Mouse (Mus musculus) midbrain, embryonic 15.5 days (tissue): ENCODE measurements around the gene Zdhhc22. TPM values are rescaled to one million over a fixed set of nuclear protein-coding genes. Genes with fewer than 3 reads are reported as not detected.

Source experiments
- ATAC-seq: fragments of 200-750 bp; cut with Nextera tagmentation; replicated peaks from 2 replicates; pipeline ENCODE4 v1.8.0; 2017; ENCODE audit warnings: moderate TSS enrichment
- H3K27ac ChIP-seq: fragments of 300-500 bp; sonication (generic); 2 replicates; pipeline ENCODE4 v1.5.1; 2015; ENCODE audit warnings: mild to moderate bottlenecking, inconsistent platforms
- H3K27me3 ChIP-seq: fragments of 300-500 bp; sonication (generic); replicated peaks from 2 replicates; pipeline ENCODE4 v1.6.1; 2015; ENCODE audit warnings: inconsistent platforms
- H3K36me3 ChIP-seq: fragments of 300-500 bp; sonication (generic); replicated peaks from 2 replicates; pipeline ENCODE4 v1.6.1; 2015; ENCODE audit warnings: inconsistent platforms
- H3K4me1 ChIP-seq: fragments of 300-500 bp; sonication (generic); 2 replicates; pipeline ENCODE4 v1.6.1; 2015; ENCODE audit warnings: inconsistent platforms
- H3K4me2 ChIP-seq: fragments of 300-500 bp; sonication (generic); 2 replicates; pipeline ENCODE4 v1.6.1; 2015; ENCODE audit warnings: inconsistent platforms, mild to moderate bottlenecking, moderate library complexity
- H3K4me3 ChIP-seq: fragments of 300-500 bp; sonication (generic); 2 replicates; pipeline ENCODE4 v1.5.1; 2015; ENCODE audit warnings: mild to moderate bottlenecking, inconsistent platforms
- H3K9ac ChIP-seq: fragments of 300-500 bp; sonication (generic); 2 replicates; pipeline ENCODE4 v1.6.1; 2015; ENCODE audit warnings: mild to moderate bottlenecking, inconsistent platforms
- H3K9me3 ChIP-seq: fragments of 300-500 bp; sonication (generic); 2 replicates; pipeline ENCODE4 v1.6.1; 2016; ENCODE audit warnings: inconsistent platforms
- WGBS: fragments of 180-500 bp; shearing (Covaris S2); methylation state at CpG from one replicate; pipeline ENCODE4 v1.1.7; 2015; ENCODE audit warnings: mixed read lengths; 5-methylcytosine and 5-hydroxymethylcytosine counted together
- polyA plus RNA-seq: library from polyadenylated mRNA; unstranded; fragments of >200 nt; fragmentation: Nextera tagmentation; extraction: Ambion mirVana; gene quantifications from 2 replicates; pipeline ENCODE4 v1.2.1, GENCODE M21; 2015

Gene Zdhhc22
- polyA plus RNA-seq, 1 experiment from 2014 or later, result 21.8 TPM

DNA sequence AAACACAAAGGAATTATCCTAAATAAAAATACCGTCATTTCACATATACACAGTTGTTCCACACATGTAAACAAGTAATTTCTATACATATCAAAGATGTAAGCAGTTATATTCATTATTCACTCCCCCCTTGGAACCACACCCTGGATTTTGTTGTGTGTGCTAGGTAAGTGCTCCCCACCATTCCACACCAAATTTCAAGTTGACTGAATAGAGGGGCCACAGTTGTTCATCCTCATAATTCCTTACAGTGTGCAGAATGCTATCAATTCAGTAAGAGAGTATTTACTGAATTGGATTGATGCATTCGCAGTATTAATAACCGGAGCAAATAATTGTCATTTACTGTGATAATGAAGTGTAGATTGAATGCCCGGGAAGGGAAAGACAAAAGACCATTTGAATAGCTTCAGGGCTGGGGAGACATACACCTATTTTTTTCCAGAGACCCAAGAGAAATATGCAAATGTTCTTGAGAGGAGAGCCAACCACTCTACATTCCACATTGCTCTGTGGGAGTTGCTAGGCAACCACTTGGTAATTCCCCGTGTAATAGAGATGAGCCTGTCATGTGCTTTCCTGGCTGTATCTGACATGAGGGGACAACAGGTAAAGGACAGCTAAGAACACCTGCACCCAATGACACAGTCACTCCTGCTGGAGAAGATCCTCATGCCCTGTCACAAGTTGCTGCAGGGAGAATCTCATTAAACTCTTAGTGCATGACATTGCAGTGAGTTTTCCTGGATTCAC, 48.3 kb downstream of the Zdhhc22 start:
- ATAC-seq, result peak; percentile 83
- Histone ChIP-seq H3K27ac (peak overlapping the region; percentile 93), H3K9ac (0 out of 2 replicates have a peak overlapping the region, but pooled peaks have one; percentile 10), H3K9me3 (no peaks in the 10 kb centered on the region), H3K4me3 (no peak overlapping the region), H3K4me2 (peak overlapping the region; percentile 28), H3K27me3 (no peaks in the 10 kb centered on the region), H3K4me1 (peaks cover 40% of the 10 kb centered on the region), H3K36me3 (no peaks in the 10 kb centered on the region)
- 17% methylated on average over 5 of the region's 5 CpGs for WGBS

DNA sequence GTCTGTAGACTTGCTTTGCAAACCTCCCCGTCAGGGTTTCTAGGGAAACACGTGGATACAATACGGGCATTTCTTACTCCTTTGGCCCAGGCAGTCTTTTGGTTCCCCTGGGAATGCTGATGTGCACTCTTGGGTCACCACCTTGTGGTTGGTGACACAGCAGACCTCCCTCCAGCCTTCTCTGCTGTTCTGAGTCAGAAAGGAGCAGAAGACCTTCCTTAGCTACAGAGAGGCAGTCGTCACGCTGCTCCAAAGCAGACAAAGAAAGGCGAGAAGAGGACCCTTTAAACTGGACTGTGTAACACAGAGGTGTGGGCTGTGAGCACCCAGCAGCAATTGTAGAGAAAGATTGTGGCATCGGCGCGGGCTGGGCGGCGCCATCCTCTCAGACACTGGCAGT, 49.1 kb downstream of the Zdhhc22 start:
- peak; percentile 51 for ATAC-seq
- no peaks in the 10 kb centered on the region for H3K27me3 ChIP-seq
- 11% methylated on average over 11 of the region's 11 CpGs for WGBS

DNA sequence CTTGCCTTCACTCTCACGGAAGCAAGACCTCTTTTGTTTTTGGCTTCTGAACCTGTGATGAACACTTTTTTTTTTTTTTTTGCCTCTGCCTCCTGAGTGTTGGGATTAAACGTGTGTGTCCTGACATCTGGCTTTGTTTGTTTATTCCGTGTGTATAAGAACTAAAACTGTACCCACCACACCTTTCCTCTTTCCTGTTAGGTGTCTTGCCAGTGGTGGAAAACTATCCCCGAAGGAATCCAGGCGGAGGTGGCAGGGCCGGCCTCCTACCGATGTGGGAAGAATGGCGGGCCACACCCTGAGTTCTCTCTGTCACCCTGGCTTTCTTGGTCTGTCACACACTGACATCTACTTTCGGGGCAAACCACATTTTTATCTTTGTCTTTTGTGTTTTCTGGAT, 51.7 kb downstream of the Zdhhc22 start:
- Histone ChIP-seq H3K9ac (no peak overlapping the region), H3K9me3 (no peaks in the 10 kb centered on the region), H3K27ac (no peak overlapping the region), H3K4me3 (no peak overlapping the region), H3K36me3 (no peaks in the 10 kb centered on the region), H3K4me2 (no peak overlapping the region), H3K27me3 (no peaks in the 10 kb centered on the region), H3K4me1 (peaks cover 26% of the 10 kb centered on the region)
- ATAC-seq, result no peak
- WGBS, result 64% methylated on average over 9 of the region's 9 CpGs

More for the DNA sequence above, 49.1 kb downstream of the Zdhhc22 start:
- Histone ChIP-seq H3K4me2 (peak overlapping the region; percentile 28), H3K9me3 (no peaks in the 10 kb centered on the region), H3K4me1 (peaks cover 38% of the 10 kb centered on the region), H3K9ac (peak overlapping the region; percentile 27; the same call in 1 of the 2 replicates), H3K27ac (peak overlapping the region; percentile 93), H3K4me3 (no peak overlapping the region), H3K36me3 (no peaks in the 10 kb centered on the region)

DNA sequence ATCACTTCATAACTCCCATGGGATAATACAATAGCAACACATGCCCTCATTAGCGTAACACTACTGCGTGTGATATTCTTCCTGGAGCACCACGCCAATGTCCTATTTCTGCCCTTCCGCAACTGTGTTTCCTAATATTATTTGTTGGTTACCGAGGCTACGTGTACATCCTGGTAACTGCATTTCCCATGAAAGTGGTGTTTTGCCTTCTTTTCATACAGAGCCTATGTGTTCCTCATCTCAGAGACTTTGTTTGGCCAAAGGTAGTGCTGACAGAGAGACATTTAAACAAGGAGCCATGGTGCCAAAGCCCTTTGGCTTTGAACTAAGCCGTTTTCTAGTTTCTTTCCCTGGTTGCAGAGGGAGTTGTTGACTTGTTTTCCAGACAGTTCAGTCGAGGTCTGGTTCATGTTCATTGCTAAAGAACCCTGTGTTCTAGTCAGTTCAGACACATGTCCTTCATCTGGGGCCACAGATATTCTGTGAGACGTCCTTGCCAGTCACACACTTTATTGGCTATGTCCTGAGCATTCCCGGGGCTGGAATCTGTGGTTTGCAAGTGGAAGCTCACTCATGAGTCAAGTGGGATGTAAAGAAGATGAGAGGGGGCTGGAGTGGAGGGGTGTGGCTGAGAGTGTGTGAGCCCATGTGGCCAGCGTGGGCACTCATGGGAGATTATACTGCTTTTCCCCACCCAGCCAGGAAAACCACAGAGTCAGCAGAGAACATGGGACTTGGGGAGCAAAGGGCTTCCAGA, 53.5 kb downstream of the Zdhhc22 start:
- ATAC-seq, result no peak
- no peaks in the 10 kb centered on the region for H3K9me3 ChIP-seq
- H3K9ac ChIP-seq, result no peak overlapping the region
- no peak overlapping the region for H3K4me2 ChIP-seq
- H3K27ac ChIP-seq, result no peak overlapping the region
- H3K27me3 ChIP-seq, result no peaks in the 10 kb centered on the region
- peaks cover 22% of the 10 kb centered on the region for H3K4me1 ChIP-seq
- no peaks in the 10 kb centered on the region for H3K36me3 ChIP-seq
- WGBS, result 88% methylated on average over 11 of the region's 11 CpGs
- no peak overlapping the region for H3K4me3 ChIP-seq

DNA sequence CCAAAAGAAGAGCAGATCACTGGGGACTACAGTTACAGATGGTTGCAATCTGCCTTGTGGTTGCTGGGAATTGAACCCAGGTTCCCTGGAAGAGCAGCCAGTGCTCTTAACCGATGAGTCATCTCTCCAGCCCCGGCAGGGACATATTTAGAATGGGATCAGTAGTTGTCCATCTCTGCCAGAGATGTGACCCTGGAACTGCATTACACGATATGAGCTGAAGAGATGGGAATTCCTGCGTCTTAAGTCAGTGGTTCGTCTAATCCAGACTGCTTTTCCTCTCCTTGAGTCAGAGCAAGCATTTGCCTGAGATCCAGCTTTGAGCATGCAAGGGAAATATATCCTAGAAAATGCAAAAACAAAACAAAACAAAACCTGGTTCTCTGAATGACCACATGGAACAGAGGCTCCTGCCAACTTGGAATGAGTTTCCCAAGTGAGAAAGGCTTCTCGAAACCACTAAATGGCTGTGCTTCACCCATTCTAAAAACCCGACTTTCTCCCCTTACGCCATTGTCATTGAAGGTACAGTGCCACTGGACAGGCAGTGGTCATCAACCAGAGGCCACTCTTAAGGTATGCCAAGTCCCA, 54.4 kb downstream of the Zdhhc22 start:
- Histone ChIP-seq H3K4me3 (no peak overlapping the region), H3K9ac (no peak overlapping the region), H3K4me1 (peaks cover 12% of the 10 kb centered on the region), H3K36me3 (no peaks in the 10 kb centered on the region), H3K27me3 (no peaks in the 10 kb centered on the region), H3K27ac (no peak overlapping the region), H3K4me2 (no peak overlapping the region), H3K9me3 (no peaks in the 10 kb centered on the region)
- no peak for ATAC-seq
- 87% methylated on average over 8 of the region's 8 CpGs for WGBS

DNA sequence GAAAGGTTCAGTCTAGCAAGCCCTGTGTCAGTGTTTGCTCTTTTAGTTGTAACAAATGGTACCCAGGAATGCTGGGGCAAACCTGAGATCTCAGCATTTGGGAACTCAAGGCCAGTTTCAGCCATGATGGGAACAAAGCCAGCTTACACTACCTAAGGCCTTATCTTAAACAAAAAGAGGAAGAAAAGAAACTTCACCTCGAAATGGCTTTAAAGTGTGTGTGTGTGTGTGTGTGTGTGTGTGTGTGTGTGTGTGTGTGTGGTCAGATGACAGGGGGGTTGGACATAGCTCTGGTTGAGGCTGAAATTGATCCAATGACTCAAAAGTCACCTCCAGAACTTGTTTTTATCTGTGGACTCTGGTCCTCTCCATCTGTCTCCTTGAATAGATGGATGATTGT, 55.5 kb downstream of the Zdhhc22 start:
- Histone ChIP-seq H3K27me3 (no peaks in the 10 kb centered on the region), H3K4me3 (no peak overlapping the region), H3K36me3 (no peaks in the 10 kb centered on the region), H3K4me1 (peaks cover 7% of the 10 kb centered on the region; the same call in 1 of the 2 replicates), H3K9me3 (no peaks in the 10 kb centered on the region), H3K9ac (no peak overlapping the region), H3K4me2 (no peak overlapping the region), H3K27ac (no peak overlapping the region)
- no peak for ATAC-seq
- 71% methylated on average over 1 of the region's 1 CpGs for WGBS

DNA sequence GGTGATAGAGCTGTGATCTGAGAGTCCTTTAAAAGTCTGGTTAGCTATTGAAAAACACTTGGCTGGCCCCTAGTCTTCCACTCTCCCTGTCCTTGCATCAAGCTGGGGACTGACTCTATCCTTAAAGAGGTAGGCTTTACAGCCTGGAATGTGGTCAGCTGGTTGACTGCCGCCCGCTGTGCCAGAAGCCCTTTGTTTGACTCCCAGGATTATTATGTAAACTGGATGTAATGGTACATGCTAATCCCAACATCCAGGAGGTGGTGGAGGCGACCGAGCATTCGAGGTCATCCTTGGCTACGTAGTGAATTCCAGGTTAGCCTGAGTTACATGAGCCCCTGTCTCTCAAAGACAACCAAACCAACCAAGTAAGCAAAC, 57.7 kb downstream of the Zdhhc22 start:
- Histone ChIP-seq H3K4me1 (peaks cover 7% of the 10 kb centered on the region; the same call in 1 of the 2 replicates), H3K27me3 (no peaks in the 10 kb centered on the region), H3K4me2 (no peak overlapping the region), H3K4me3 (no peak overlapping the region), H3K9me3 (no peaks in the 10 kb centered on the region), H3K36me3 (no peaks in the 10 kb centered on the region), H3K9ac (no peak overlapping the region), H3K27ac (no peak overlapping the region)
- 21% methylated on average over 6 of the region's 6 CpGs for WGBS
- no peak for ATAC-seq

DNA sequence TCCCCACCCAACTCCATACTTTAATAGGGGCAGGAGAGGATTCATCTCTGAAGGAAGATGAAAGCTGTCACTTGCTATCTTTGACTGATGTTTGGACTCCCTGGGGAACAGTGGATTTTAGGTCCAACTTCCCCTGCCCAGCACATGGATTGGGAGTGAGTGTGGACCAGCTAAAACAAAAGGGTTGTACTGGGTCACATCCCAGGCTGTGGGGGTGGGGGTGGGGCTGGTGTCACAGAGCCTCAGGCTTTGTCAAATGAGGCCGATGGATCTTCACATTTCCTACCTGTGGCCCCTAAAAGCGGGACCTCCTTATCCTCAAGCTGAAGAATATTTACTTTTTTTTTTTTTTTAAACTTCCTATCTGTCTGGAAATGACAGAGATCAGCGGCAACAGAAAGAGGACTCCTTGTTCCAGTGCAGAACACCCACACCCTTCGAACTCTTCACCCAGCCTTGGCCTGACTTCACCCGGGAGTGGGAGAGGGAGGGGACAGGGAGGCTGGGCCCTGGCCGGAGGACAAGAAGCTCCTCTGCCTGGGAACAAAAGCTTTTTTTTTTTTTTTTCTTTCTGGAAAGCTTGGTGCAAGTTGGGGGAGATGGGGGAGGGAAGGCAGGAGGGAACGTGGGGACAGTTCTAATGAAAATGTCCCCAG, 58.2 kb downstream of the Zdhhc22 start:
- H3K4me1 ChIP-seq, result peaks cover 7% of the 10 kb centered on the region; the same call in 1 of the 2 replicates
- no peak for ATAC-seq
- H3K27me3 ChIP-seq, result no peaks in the 10 kb centered on the region
- no peaks in the 10 kb centered on the region for H3K36me3 ChIP-seq
- no peak overlapping the region for H3K27ac ChIP-seq
- WGBS, result 12% methylated on average over 7 of the region's 7 CpGs
- H3K4me3 ChIP-seq, result no peak overlapping the region
- H3K9ac ChIP-seq, result no peak overlapping the region
- H3K9me3 ChIP-seq, result no peaks in the 10 kb centered on the region
- H3K4me2 ChIP-seq, result no peak overlapping the region

DNA sequence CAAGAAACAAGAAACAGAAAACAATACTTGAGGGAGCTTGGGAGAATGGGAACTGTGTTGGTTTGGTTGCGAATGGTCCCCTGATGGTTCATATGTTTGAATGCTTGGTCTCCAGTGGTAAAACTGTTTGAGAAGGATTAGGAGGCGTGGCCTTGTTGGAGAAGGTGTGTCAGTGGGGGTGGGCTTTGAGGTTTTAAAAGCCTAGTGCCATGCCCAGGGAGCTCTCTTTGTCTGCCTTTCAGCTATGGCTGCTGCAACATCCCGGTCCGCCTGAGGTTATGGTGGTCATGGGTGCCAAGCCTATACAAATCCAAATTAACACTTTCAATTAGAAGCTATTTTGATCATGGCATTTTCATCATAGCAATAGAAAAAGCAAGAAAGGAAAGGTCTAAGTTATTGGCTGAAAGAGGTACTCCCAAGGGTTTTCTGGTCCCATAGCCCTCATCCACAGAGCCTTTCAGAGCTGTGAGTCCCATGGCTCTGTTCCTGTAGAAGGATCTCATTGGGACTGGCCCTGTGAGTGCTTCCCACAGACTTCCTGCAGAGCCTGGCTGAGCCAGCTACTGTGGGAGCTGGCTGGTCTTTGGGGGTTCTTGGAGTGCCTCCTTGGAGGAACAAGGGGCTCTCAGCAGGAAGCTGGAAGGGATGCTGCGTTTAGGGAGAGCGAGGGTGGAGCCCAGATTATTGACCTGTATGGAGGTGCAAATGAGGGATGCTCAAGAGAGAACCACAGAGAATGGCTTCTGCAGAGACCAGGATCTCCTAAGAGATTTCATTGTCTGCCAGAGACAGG, 59.1 kb downstream of the Zdhhc22 start:
- no peaks in the 10 kb centered on the region for H3K27me3 ChIP-seq
- ATAC-seq, result no peak
- peaks cover 7% of the 10 kb centered on the region; the same call in 1 of the 2 replicates for H3K4me1 ChIP-seq
- no peaks in the 10 kb centered on the region for H3K36me3 ChIP-seq
- H3K4me3 ChIP-seq, result no peak overlapping the region
- H3K9me3 ChIP-seq, result no peaks in the 10 kb centered on the region
- no peak overlapping the region for H3K4me2 ChIP-seq
- no peak overlapping the region for H3K9ac ChIP-seq
- no peak overlapping the region for H3K27ac ChIP-seq
- 71% methylated on average over 6 of the region's 6 CpGs for WGBS
